Mouse (Mus musculus): ENCODE results near the gene Marveld3. TPM values are rescaled to one million over a fixed set of nuclear protein-coding genes. Genes with fewer than 3 reads are reported as not detected.

The Marveld3 gene
- not detected in 2 replicates for total RNA-seq (2015; ENCODE audit: low replicate concordance)
- not detected in 2 replicates for total RNA-seq (2017; ENCODE audit: low replicate concordance)

DNA sequence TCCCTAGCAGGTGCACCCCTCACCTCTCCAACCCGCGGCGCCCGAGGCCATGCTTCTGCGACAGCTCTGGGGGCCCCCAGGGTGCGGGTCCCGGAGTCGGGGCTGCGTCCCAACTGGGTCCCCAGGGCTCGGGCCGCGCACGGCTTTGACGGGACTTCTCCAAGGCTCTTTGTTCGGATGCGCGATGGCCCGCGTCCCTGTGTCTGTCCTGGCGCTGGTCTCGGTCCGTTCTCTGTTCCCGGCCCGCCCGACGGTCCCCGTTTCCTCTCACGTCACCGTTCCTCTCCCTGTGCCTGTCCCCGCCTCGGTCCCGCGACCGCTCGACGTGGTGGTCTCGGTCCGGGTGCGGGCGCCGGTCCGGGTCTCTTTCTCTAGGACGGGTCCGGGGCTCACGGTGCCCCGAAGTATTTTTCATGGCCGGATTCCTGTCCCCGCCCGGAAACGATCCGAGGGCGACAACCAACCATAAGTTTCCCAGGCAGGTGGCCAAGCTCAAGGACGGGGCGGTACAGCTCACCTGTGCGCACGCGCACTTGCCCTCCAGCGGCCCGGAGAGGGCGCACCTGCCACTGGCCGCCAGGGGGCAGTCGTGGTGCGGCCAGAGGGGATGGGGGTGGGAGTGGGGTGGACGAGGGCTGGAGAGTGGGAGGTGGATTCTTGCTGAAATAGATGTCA, at the start of gene Marveld3:
Gene Marveld3 (minus strand): TSS at position 511 of the 675 bp plus-strand sequence.
- ATAC-seq (replicated peaks; ENCODE audit: low FRiP score, poor library complexity, severe bottlenecking), result peak; percentile 65

DNA sequence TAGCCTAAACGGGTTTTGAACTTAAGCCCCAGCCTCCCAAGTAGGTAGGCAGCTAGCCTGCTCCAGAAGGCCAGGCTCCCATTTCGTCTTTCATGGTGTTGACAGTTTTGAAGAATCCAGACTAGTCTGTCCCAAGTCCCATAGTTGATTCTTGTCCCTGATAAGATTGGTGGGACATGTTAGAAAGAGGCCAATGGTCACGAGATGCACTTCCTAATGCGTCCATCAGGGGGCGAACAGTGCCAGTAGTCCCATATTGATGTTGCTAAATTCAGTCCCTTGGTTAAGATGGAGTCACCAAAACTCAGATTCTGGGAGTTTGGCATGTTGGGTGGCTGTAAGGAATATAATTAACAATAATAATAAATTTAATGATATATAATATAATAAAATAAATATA, 48.9 kb upstream of the Marveld3 start:
- no peak for ATAC-seq (replicated peaks; ENCODE audit: low FRiP score, poor library complexity, severe bottlenecking)

DNA sequence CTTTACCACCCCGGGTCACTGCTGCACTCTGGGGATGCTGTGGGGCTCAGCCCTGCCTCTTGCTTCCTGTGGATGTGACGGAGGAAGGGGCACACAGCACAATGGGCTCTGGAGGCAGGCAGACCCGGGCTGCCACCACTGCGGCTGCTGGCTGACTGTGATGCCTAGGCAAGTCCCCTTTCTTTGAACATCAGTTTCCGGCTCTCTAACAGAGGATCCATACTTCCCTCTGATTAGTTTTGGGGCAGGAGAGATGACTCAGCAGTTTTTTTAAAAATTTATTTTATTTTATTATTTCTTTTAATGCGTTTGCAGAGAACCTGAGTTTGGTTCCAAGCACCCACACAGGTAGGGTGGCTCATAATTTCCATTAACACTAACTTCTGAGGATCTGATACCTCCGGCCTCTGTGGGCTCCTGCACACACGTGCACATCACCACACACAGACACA, 47.0 kb upstream of the Marveld3 start:
- no peak for ATAC-seq (replicated peaks; ENCODE audit: low FRiP score, poor library complexity, severe bottlenecking)

DNA sequence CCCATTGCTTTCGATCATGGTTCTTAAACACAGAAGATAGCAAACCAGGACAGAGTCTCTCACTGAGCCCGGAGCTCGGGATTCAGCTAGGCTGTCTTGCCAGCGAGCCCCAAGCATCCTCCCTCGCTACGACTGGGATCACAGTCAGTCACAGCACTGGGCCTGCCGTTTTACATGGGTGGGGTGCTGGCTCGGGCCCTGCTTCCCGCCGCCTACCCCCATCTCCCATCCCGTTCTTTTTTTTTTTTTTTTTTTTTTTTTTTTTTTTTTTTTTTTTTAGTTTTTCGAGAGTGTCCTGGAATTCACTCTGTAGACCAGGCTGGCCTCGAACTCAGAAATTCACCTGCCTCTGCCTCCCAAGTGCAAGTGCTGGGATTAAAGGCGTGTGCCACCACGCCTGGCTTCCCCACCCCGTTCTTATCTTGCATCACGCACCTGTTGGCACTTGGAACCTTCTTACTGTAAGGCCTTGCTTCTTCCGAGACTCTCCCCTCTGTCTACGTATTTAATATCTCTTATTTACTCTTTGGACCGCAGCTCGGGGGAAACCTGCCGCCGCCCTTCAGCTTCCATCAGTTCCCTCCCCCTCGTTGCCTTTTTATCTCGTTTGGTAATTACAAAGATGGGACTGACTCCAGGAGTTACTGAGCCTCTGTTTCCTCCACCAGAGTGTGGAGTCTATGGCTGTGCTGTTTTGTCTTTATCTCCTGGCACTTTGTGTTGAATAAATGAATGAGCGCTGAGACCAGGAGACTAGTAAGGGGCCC, 46.4 kb upstream of the Marveld3 start:
- ATAC-seq (replicated peaks; ENCODE audit: low FRiP score, poor library complexity, severe bottlenecking), result no peak

DNA sequence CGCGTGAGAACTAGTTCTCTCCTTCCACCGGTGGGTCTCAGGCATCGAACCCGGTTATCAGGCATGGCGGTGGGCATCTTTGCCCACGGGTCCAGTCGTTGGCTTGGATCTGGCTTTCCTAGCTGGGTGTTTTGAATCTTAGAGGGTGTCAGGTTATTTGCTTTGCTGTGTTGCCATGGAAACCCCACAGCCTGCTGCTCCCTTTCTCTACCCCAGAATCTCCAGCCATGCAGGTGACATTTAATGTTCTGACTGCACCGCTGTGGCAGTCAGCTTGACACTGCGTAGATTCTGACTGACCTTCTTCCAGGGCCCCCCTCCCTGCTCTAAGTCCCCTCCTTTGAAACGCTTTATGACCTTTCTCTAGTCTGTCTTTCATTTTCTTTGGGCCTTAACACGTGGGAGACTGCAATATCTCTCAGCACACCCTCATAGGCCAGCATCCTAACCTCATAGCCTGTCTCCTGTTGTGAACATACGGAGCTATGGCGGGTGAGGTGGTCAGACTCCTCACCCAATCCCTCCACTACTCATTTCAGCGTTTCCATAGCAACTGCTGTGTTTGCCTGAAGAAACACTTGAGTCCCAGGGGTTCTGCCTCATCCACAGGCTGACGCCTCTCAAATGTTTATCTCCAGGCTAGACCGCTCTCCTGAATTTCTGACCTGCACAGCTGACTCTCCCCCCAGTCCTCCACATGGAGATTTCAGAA, 44.5 kb upstream of the Marveld3 start:
- no peak for ATAC-seq (replicated peaks; ENCODE audit: low FRiP score, poor library complexity, severe bottlenecking)

DNA sequence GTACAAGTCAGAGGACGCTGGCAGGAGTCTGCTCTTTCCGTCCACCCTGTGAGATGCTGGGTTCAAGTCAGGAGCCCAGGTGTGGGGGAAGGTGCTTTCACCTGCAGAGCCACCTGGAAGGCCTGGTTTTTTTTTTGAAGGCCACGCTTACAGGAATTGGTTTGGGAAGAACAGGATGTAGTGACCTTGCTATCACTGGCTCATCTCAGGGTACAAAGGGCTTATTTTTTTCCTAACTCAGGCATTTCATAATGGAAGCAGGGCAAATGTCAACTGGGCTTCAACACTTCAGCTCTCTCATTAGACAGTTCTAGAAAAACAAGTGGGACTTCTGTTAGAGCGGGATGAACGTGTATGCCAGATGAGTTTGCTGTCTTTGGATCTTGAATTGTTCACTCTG, 42.3 kb upstream of the Marveld3 start:
- no peak for ATAC-seq (replicated peaks; ENCODE audit: low FRiP score, poor library complexity, severe bottlenecking)

DNA sequence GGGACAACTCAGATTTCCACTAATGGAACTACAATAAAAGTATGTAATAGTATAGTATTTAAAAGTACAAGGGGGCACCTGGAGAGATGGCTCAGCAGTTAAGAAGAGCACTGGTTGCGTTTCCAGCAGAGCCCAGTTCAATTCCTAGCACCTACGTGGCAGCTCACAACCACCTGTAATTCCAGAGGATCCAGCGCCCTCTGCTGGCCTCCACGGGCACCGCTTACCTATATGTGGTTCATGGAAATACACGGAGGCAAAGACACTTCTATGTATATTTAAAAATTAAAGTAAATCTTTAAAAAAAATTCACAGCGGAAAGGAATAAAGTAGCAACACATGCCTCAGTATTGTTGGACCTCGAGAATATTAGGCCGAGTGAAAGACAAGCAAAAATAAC, 41.0 kb upstream of the Marveld3 start:
- peak; percentile 67; the same call in 1 of the 2 replicates for ATAC-seq (replicated peaks; ENCODE audit: low FRiP score, poor library complexity, severe bottlenecking)

DNA sequence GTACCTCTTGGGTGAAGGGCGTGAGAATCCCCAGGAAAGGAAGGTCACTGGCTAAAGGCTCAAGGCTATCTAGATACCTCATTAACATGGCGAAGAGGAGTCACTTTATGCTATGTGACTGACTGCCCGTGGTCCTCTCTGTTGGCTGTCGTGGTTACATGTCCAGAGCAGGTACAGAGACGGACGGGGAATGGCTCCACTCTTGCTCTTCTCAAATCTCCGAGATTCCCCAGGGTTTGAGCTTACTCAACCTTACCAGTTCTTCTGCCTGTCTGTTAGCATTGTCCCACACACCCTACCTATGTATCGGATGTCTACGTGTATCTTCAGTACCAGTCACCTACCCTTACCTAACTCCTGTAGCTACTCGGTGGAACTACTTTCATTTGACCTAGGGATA, 38.0 kb upstream of the Marveld3 start:
- ATAC-seq (replicated peaks; ENCODE audit: low FRiP score, poor library complexity, severe bottlenecking), result no peak

DNA sequence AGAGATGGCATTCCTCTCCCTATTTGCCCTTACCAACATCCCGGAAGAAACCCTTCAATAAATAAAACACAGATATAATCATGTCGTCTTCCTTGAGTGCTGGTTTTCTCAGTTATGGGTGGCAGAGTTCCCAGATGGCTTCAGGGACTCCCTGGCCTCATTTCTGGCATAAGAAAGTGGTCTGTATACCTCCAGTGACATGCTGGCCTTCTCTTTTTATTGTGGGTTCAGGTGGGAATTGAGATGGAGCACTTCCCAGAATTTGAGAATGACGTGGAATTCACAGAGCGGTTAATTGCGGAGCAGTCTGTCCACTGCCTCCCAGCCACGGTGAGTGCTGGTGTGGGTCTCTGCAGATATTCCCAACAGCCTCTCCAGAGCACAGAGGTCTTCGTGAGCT, 36.1 kb upstream of the Marveld3 start:
- no peak for ATAC-seq (replicated peaks; ENCODE audit: low FRiP score, poor library complexity, severe bottlenecking)

DNA sequence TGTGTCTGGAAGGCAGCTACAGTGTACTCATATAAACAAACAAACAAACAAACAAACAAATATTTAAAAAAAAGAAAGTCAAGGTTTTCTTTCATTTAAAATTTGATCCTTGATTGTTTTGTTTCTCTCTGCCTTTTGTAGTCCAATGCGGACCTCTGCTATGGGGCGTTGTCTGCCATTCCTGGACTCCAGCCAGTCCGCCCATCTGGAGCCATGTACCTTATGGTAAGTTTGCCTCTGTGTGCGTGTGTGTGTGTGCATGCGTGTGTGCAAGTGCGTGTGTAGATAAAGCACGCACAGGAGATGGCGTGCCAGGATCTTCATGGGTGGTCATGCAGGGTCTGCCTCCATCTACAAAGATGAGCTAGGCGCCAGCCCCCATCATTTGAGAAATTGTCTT, 35.4 kb upstream of the Marveld3 start:
- ATAC-seq (replicated peaks; ENCODE audit: low FRiP score, poor library complexity, severe bottlenecking), result no peak

DNA sequence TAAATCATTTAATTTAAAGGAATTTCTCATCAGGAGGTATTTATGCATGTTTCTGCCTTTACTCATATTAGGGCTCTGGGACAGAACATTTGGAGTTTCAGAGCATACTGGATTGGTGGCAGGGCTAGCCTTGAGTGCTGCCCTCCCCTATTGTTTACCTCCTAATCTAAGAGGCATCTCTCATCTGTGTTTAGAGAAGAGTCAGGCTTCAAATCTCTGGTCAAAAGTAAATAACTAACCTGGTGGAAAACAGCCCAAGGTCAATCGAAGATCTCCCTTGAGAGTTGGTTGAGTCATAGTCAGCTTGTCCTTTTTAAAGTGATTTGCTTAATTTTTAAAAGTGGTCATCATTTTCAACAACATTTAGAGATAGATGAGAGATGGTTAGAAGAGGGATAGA, 30.9 kb upstream of the Marveld3 start:
- no peak for ATAC-seq (replicated peaks; ENCODE audit: low FRiP score, poor library complexity, severe bottlenecking)

DNA sequence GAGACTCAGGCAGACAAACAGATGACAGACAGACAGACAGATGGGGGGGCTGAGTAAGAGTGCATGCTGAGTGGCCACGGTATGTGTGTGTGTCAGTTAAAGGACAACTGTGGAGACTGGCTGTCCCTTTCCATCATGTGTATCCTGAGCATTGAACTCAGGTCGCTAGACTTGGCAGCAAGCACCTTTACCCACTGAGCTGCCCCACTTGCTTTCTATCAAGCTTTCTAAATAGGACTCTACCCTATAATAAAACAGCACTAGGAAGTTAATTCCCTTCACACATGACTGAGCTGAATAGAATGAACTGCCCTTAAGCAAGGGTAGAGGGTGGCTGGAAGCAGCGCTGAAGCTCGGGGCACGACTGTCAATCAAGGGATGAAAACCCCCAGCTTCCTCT, 30.2 kb upstream of the Marveld3 start:
- no peak for ATAC-seq (replicated peaks; ENCODE audit: low FRiP score, poor library complexity, severe bottlenecking)

DNA sequence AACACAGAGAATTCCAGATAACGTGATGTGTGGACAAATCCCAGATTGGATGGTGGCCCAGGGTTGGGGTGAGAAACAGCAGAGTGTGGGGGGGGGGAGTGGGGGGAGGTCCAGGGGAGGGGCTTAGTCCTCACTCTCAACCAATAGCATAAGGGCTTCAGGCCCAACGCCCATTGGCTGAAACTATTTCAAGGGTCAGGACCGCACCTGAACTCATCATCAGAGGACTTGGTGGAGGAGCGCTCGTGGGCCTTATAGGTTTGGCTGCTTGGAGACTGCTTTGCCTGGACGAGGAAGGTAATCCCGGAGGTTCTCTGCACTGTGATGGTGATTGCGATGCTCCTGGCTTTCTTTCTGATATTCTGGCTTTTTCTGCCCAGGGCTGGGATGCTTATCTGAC, 28.2 kb upstream of the Marveld3 start, which contains the start of gene Tat:
Gene Tat (plus strand): TSS at position 214 of the 400 bp plus-strand sequence.
- no peak for ATAC-seq (replicated peaks; ENCODE audit: low FRiP score, poor library complexity, severe bottlenecking)

DNA sequence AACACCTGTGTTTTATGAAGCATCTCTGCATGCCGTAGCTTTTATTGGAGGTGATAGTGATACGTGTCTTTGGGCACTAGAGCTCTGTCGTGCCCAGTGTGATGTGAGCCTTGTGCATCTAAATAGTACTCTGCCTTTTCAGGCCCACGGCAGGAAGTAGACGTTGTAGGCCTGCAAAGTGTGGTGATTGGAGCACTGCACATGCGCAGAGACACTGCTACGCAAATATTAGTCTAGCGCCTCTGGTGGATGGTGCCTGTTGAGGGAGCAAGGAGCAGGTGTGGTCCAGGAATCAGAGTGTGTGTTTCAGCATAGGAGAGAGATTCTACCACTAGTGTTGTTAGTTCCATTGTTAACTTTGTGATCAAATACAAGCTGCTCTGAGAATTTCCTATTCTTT, 27.1 kb upstream of the Marveld3 start:
- no peak for ATAC-seq (replicated peaks; ENCODE audit: low FRiP score, poor library complexity, severe bottlenecking)

DNA sequence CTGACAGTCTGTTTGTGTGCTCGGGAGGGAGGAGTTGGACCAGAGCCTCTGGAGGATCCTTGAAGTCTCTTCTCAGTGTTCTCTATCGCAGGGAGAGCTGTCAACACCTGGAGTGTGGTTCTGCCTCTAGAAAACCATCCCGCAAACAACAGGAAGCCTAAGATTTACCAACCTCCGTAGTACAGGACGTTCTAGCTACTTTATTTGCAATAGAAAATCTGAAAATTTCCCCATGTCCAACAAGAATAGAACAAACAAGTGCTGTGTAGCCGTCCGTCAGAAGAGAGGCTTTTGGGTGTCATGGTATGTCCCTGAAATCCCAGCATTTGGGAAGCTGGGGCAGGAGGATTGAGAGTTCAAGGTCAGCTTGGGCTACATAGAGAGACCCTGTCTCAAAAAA, 25.8 kb upstream of the Marveld3 start:
- ATAC-seq (replicated peaks; ENCODE audit: low FRiP score, poor library complexity, severe bottlenecking), result no peak

DNA sequence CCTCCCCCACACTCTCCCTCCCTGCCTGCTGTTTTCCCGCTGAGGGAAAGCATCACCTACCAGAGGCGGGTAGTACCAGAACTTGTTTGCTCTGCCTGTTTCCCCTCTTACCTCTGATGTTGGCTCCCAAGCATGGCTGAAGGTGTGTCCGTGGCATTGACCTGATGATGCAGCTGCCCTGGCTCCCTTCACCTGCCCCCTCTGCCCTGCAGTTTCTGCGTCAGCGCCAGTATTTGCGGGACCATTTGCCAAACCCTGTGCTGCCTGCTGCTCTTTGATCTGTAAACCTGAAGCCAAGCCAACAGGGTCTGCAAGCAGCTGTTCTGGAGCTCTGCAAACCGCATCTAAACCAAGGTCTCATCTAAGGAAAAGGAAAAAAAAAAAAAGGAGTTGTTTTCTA, 24.4 kb upstream of the Marveld3 start:
- ATAC-seq (replicated peaks; ENCODE audit: low FRiP score, poor library complexity, severe bottlenecking), result no peak

DNA sequence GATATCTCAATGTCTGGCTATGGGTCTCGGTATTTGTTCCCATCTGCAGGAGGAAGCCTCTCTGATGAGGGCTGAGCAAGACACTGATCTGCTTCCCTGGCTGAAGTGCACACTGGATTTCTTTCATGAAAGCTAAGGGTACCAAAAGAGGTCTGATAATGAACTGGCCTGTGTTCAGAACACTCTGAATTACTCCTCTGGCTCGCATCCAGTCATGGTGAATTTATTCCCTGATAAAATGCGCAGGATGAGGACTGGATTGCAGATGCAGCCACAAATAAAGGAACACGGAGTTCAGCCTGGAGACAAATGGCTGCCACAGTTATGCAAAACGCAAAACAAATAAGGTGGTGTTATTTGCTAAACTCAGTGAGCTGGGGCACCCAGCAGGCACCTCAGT, 21.9 kb upstream of the Marveld3 start:
- ATAC-seq (replicated peaks; ENCODE audit: low FRiP score, poor library complexity, severe bottlenecking), result no peak

DNA sequence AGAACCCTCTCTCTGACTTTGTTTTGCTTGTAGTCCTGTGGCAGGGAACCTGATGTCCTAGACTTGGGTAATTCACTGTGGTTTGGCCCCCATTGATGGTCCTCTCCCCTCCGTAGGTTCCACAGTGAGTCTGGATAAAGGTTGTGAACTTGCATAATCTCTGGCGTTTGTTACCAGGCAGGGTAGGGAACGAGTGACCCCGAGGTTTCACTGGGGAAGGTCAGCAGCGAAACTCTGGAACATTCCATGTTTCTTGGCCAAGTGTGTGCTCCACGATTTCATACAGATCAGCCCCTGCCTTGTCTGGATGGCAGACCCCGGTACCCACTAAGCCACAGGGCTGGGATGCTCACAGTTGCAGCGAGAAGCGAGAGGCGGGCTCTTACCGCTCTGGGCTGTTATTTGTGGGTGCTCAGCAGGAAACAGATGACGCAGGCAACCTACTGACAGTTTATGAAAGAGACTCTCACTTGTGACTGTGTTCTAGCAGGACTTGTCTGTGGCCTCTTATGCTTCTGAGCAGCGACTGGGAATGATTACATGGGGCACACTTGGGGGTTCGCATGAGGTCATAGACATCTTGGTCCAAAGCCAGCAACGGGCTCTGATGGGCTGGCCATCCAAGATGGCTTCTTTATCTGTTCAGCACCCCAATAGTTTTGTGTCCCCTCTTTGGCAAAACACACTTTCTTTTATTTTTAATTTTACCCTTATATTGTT, 20.5 kb upstream of the Marveld3 start:
- no peak for ATAC-seq (replicated peaks; ENCODE audit: low FRiP score, poor library complexity, severe bottlenecking)

DNA sequence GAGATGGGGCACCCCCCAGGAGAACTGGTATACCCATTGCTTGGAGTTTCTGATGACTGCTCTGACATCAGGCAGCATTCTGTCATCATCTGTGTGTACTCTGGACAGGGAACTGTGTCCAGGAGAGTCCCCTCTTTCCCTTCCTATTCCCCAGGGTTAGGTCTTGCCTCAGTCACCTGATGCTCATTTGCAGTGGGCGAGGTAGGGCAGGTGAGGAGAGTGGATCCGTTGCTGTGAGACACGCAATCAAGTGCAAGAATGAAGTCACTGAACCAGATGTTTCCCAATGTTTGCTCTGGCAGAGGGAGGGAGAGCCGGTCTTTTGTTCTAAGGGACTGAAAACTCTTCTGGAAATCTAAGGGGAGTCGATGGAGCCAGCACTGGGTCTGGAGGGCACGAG, 17.3 kb upstream of the Marveld3 start:
- ATAC-seq (replicated peaks; ENCODE audit: low FRiP score, poor library complexity, severe bottlenecking), result no peak

DNA sequence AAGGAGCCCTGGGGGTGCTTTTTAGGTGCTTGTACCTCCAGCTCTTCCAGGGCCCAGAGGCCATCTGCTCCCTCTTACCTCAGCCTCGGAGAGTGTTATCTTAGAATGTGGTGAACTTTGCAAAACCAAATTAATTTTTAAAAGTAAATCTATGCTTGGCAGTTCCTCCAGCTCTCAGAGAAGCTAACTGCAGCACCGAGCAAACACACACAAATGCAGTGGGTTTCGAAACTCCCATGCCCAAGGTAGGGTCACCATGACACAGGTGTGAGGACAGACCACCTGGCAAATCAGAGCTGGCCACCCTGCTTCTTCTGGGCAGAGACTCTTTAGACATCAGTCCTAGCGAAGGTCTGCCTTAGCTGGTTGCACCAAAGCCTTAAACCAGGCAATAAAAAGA, 10.9 kb upstream of the Marveld3 start:
- no peak for ATAC-seq (replicated peaks; ENCODE audit: low FRiP score, poor library complexity, severe bottlenecking)

Data from erythroid progenitor cell, adult 5-6 weeks (primary cell).